Mouse (Mus musculus): ENCODE data around the gene Chst2. TPM values are rescaled to one million over a fixed set of nuclear protein-coding genes. Genes with fewer than 3 reads are reported as not detected.

Gene Chst2
- 0.97 and 1.6 TPM in 2 replicates for polyA plus RNA-seq (2012; ENCODE audit: low replicate concordance)

GRCm38 (mm10) chr9:95406571-95407561 lies at the start of gene Chst2:
Chst2 (minus strand) TSS chr9:95406722.

Other genes starting within 250 kb of the Chst2 start
- 1.1 and 4.8 TPM in 2 replicates for gene U2surp, start 105.3 kb upstream of the Chst2 start, polyA plus RNA-seq (2012; ENCODE audit: low replicate concordance)
- 37.4 and 70.2 TPM in 2 replicates for gene Paqr9, start 152.9 kb upstream of the Chst2 start, polyA plus RNA-seq (2012; ENCODE audit: low replicate concordance)
- 0.28 and 0.60 TPM in 2 replicates for gene Pcolce2, start 230.9 kb upstream of the Chst2 start, polyA plus RNA-seq (2012; ENCODE audit: low replicate concordance)

Data from leukemia stem cell, adult 10-12 weeks (primary cell).